Mouse (Mus musculus): Measurements from ENCODE around the gene Fkbp1a. TPM values are rescaled to one million over a fixed set of nuclear protein-coding genes. Genes with fewer than 3 reads are reported as not detected.

Gene Fkbp1a
- total RNA-seq, 2 experiments from 2014 or later = 159 to 181 TPM

DNA sequence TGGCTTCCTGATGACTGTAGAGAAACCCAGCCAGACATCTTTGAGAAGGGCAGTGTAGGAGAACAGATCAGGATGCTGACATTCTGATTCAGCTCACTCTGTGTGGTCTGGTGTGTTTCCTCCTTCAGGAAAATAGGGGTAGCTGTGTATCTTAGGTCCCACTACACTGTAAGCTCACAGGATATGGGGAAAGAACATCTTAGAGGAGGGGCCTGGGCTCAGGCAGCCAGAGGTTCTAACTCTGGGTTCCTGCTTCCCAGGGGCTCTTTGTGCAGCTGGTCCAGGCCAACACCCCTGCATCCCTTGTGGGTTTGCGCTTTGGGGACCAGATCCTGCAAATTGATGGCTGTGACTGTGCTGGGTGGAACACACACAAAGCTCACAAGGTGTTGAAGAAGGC lies 44.5 kb downstream of the Fkbp1a start:
- TF ChIP-seq CTCF (IDR thresholded peaks at IDR 0.05) = no peak
- intact Hi-C loops (cut with DNase I) = no loop called here
- Histone ChIP-seq H3K27ac (no peak overlapping the region), H3K4me3 (no peak overlapping the region)
- DNase-seq = no peak

GRCm38 (mm10) chr2:151587306-151587705 lies 45.0 kb downstream of the Fkbp1a start:
- DNase-seq = no peak
- TF ChIP-seq CTCF (IDR thresholded peaks at IDR 0.05) = no peak
- Histone ChIP-seq H3K4me3 (no peak overlapping the region), H3K27ac (no peak overlapping the region)
- intact Hi-C loops (cut with DNase I) = no loop called here

DNA sequence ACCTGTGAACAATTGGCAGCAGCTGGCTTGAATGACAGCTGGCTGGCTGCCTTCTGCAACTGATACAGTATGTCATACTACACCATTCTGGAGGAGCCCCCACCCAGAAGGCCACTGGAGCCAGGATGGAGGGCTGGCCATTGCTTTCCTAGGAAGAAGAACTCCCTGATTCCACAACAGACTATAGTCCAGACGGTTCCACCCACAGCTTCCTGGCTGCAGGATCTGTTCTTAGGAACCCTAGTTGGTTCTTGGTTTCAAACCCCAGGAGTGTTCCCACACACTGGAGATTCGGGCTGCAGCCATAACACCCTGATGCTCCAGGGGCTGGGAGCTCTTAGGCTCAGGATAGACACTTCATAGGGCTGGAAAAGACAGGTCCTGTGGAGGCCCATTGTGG lies 55.8 kb downstream of the Fkbp1a start:
- DNase-seq = no peak
- intact Hi-C loops (cut with DNase I) = no loop called here
- H3K4me3 ChIP-seq = no peak overlapping the region

DNA sequence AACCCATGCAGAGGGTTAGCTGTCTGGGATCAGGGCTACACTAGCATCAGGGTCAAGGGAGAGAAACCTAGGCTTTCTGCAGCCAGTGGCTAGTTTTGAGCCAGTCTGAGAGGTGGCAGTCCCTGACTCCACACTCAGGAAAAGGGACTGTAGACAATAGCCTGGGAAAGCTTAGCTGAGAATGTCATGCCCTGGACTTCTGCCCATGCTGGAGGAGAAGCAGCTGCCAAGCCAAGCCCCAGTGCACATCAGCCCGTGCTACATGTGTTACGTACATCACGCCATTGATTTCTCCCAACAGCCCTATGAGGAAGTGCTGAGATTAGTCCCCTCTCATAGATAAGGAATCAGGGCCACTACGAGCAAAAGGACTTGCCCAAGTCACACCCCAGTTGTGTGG lies 59.8 kb downstream of the Fkbp1a start:
- H3K4me3 ChIP-seq = no peak overlapping the region
- TF ChIP-seq CTCF (IDR thresholded peaks at IDR 0.05) = no peak
- intact Hi-C loops (cut with DNase I) = no loop called here
- DNase-seq = no peak
- H3K27ac ChIP-seq = no peak overlapping the region

More for the DNA sequence above, 55.8 kb downstream of the Fkbp1a start:
- no peak for TF ChIP-seq CTCF (IDR thresholded peaks at IDR 0.05)
- no peak overlapping the region for H3K27ac ChIP-seq

GRCm38 (mm10) chr2:151603630-151604029 lies 61.3 kb downstream of the Fkbp1a start:
- TF ChIP-seq CTCF (IDR thresholded peaks at IDR 0.05) = no peak
- H3K4me3 ChIP-seq = no peak overlapping the region
- DNase-seq = peak; percentile 74
- peak overlapping the region; percentile 20; the same call in 1 of the 2 replicates for H3K27ac ChIP-seq
- intact Hi-C loops (cut with DNase I) = no loop called here

DNA sequence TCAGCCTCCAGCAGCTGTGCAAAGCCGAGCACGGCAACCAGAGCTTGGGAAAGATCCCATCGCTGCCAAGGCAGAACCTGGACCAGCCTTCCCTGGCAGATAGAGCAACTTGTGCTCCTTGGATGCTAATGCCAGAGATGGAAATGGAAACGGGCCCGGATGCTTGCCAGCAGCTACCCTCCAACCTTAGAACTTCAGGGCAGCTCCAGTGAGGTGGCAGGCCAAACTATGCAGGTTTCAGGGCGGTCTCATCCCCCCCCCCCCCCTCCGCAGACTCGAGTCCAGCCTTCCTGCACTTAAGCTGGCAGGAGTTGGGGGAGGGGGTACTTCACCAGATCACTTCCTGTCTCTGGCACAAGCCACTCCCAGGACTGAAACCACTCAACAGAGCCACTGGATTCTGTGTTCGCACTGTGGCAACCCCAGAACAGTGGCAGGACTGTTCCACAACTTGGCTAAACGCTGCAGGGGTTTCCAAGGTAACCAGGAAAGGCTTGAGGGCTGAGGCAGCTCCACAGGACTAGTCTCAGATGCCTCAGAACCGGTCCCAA lies 63.2 kb downstream of the Fkbp1a start:
- Histone ChIP-seq H3K4me3 (no peak overlapping the region), H3K27ac (peak overlapping the region; percentile 66)
- no peak for TF ChIP-seq CTCF (IDR thresholded peaks at IDR 0.05)
- intact Hi-C loops (cut with DNase I) = no loop called here
- DNase-seq = peak; percentile 85

GRCm38 (mm10) chr2:151608435-151608834 lies 66.2 kb downstream of the Fkbp1a start:
- DNase-seq = no peak
- no peak for TF ChIP-seq CTCF (IDR thresholded peaks at IDR 0.05)
- no peak overlapping the region for H3K27ac ChIP-seq
- intact Hi-C loops (cut with DNase I) = no loop called here
- H3K4me3 ChIP-seq = no peak overlapping the region

DNA sequence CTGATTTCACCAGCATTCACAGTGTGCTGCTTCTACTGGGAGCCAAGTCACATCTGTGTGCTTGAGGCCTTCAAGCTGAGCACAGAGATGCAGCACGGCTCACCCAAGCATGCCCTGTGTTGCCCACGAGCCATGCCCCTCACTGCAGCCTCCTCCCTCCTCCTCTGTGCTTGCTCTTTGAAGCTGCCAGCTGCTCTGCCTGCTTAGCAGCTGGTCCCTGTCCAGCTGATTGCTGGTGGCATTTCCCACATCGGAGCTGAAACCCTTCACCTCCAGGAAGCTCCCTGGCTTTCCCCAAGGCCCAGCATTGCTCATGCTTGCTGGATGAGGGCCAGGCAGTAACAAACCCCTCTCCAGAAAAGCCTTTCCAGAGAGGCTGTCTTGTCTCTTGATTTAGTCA lies 67.7 kb downstream of the Fkbp1a start:
- Histone ChIP-seq H3K4me3 (no peak overlapping the region), H3K27ac (no peak overlapping the region)
- peak; percentile 44 for DNase-seq
- TF ChIP-seq CTCF (IDR thresholded peaks at IDR 0.05) = no peak
- intact Hi-C loops (cut with DNase I) = no loop called here

Other genes starting within 250 kb of the Fkbp1a start
- not detected for gene 4921509C19Rik, start 66.3 kb upstream of the Fkbp1a start, total RNA-seq (2021)
- 10 to 100 TPM; 83.1 to 84.4 TPM for gene Nsfl1c, start 48.3 kb upstream of the Fkbp1a start, total RNA-seq (2021)
- gene Sdcbp2, start 30.1 kb downstream of the Fkbp1a start, total RNA-seq (2021) = under 1 TPM; 0.56 to 0.75 TPM
- 10 to 100 TPM; 31.7 to 35.9 TPM for gene Snph, start 90.1 kb downstream of the Fkbp1a start, total RNA-seq (2021)
- gene Rad21l, start 126.0 kb downstream of the Fkbp1a start, total RNA-seq (2021) = not detected
- gene Tmem74b, start 159.5 kb downstream of the Fkbp1a start, total RNA-seq (2021) = 1 to 10 TPM in 1 of 2 experiments, under 1 TPM in 1; 0.51 to 1.9 TPM
- 10 to 100 TPM; 16.2 to 19.6 TPM for gene Psmf1, start 201.7 kb downstream of the Fkbp1a start, total RNA-seq (2021)

Data from gastrocnemius, adult 2 months (tissue).